Mouse (Mus musculus): Measurements from ENCODE around the gene Scarf1. TPM values are rescaled to one million over a fixed set of nuclear protein-coding genes. Genes with fewer than 3 reads are reported as not detected.

Gene Scarf1
- total and polyA plus RNA-seq, 3 experiments: 0.15 to 0.28 TPM; not detected in 1

GRCm38 (mm10) chr11:75511213-75511612 is 2.1 kb upstream of the Scarf1 start:
- DNase-seq (ENCODE audit: low read depth, low spot score): no peak
- Histone ChIP-seq H3K27ac (ENCODE audit: control insufficient read depth, low read depth, low read length) (no peak overlapping the region), H3K9me3 (replicated peaks; ENCODE audit: insufficient read depth, low read length) (no peaks in the 10 kb centered on the region), H3K79me2 (ENCODE audit: control insufficient read depth, insufficient read depth, low read length, poor library complexity) (no peaks in the 10 kb centered on the region), H3K36me3 (ENCODE audit: control insufficient read depth in 1 of 2, insufficient read depth in 2 of 2, low read length in 2 of 2) (peaks cover 0 to 24% of the 10 kb centered on the region in 2 experiments; a peak in 2 of 4 replicates), H3K4me1 (ENCODE audit: control insufficient read depth in 1 of 2, insufficient read depth in 2 of 2, low read length in 2 of 2) (no peaks in the 10 kb centered on the region), H3K4me3 (ENCODE audit: control insufficient read depth in 1 of 2, insufficient read depth in 1 of 2, low read depth in 2 of 2, low read length in 2 of 2) (no peak overlapping the region), H3K9ac (ENCODE audit: control insufficient read depth, low read depth, low read length, poor library complexity, severe bottlenecking) (no peak overlapping the region), H3K27me3 (ENCODE audit: control insufficient read depth in 1 of 2, insufficient read depth in 2 of 2, low read length in 2 of 2) (no peaks in the 10 kb centered on the region)
- no peak for TF ChIP-seq SMC3 (IDR thresholded peaks at IDR 0.05; ENCODE audit: low read depth, low read length)
- no peak for TF ChIP-seq RAD21 (IDR thresholded peaks at IDR 0.05; ENCODE audit: low read depth, low read length)
- no peak for TF ChIP-seq SIN3A (IDR thresholded peaks at IDR 0.05; ENCODE audit: low read length)
- TF ChIP-seq POLR2AphosphoS2 (IDR thresholded peaks at IDR 0.05; ENCODE audit: low read length): no peak
- TF ChIP-seq ELF1 (IDR thresholded peaks at IDR 0.05; ENCODE audit: low read depth, low read length): no peak
- TF ChIP-seq ETS1 (IDR thresholded peaks at IDR 0.05; ENCODE audit: low read depth, low read length): no peak
- no peak for TF ChIP-seq CHD1 (IDR thresholded peaks at IDR 0.05; ENCODE audit: low read depth, low read length)

DNA sequence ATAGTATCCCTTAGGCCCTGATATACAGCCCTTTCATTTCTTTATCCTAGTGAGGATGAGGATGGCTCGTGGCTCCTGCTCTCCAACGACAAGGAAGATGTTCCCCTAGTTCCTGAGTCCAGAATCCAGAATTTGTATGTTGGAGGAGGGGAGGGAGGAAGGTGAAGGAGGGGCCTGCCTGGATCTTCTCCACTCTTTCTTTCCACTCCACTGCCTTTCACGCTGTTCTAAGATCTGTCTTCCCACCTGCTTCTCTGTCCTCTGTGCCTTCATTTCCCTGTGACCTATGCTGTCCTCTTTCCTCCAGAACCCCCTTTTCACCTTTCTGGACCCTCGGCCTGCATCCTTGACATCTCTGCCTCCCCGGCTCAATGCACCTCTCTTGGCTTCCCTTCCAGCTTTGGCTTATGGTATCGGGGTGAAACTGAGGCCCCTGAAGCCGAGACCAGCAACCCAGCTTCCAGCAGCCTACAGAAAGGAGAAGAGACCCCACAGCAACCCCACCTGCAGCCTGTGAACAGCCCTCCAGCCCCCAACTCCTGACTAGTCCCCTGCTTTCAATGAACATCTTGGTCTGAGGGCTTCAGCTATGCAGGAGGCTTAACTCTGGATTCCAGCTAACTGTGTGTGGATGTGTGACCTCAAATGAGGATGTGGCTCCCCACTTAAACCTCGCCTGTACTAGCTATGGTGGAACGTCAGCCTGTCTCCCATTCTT is 880 bp upstream of the Scarf1 start:
- H3K27ac ChIP-seq (ENCODE audit: control insufficient read depth, low read depth, low read length): no peak overlapping the region
- no peaks in the 10 kb centered on the region for H3K9me3 ChIP-seq (replicated peaks; ENCODE audit: insufficient read depth, low read length)
- peaks cover 0 to 15% of the 10 kb centered on the region in 2 experiments; a peak in 2 of 4 replicates for H3K36me3 ChIP-seq (ENCODE audit: control insufficient read depth in 1 of 2, insufficient read depth in 2 of 2, low read length in 2 of 2)
- TF ChIP-seq JUND (IDR thresholded peaks at IDR 0.05; ENCODE audit: low read depth, low read length) (no peak), TBP (IDR thresholded peaks at IDR 0.05; ENCODE audit: low read depth, low read length) (no peak), RCOR1 (IDR thresholded peaks at IDR 0.05; ENCODE audit: low read depth, low read length) (no peak), ETS1 (IDR thresholded peaks at IDR 0.05; ENCODE audit: low read depth, low read length) (no peak), SMC3 (IDR thresholded peaks at IDR 0.05; ENCODE audit: low read depth, low read length) (no peak), EP300 (IDR thresholded peaks at IDR 0.05; ENCODE audit: low read depth in 1 of 2, low read length in 2 of 2) (no peak), NRF1 (IDR thresholded peaks at IDR 0.05; ENCODE audit: insufficient read depth, low read depth, low read length, poor library complexity, severe bottlenecking) (no peak), MYB (IDR thresholded peaks at IDR 0.05; ENCODE audit: low read depth, low read length) (no peak), HCFC1 (IDR thresholded peaks at IDR 0.05; ENCODE audit: low read depth, low read length) (no peak), SIN3A (IDR thresholded peaks at IDR 0.05; ENCODE audit: low read length) (no peak), KAT2A (conservative IDR thresholded peaks at IDR 0.05; ENCODE audit: low read depth, low read length) (no peak)
- no peaks in the 10 kb centered on the region for H3K79me2 ChIP-seq (ENCODE audit: control insufficient read depth, insufficient read depth, low read length, poor library complexity)
- DNase-seq (ENCODE audit: low read depth, low spot score): no peak
- H3K4me1 ChIP-seq (ENCODE audit: control insufficient read depth in 1 of 2, insufficient read depth in 2 of 2, low read length in 2 of 2): no peaks in the 10 kb centered on the region
- H3K4me3 ChIP-seq (ENCODE audit: control insufficient read depth in 1 of 2, insufficient read depth in 1 of 2, low read depth in 2 of 2, low read length in 2 of 2): no peak overlapping the region
- no peak overlapping the region for H3K9ac ChIP-seq (ENCODE audit: control insufficient read depth, low read depth, low read length, poor library complexity, severe bottlenecking)
- H3K27me3 ChIP-seq (ENCODE audit: control insufficient read depth in 1 of 2, insufficient read depth in 2 of 2, low read length in 2 of 2): no peaks in the 10 kb centered on the region

Data from MEL (cell line).